Mouse (Mus musculus): ENCODE measurements around the gene Rftn2. TPM values are rescaled to one million over a fixed set of nuclear protein-coding genes. Genes with fewer than 3 reads are reported as not detected.
A peak's percentile ranks its signal among the peaks of the same experiment; 100 is the strongest.

The Rftn2 gene
- polyA plus RNA-seq, 1 experiment from 2014 or later = 12.8 TPM

- no peaks in the 10 kb centered on the region for H3K9me3 ChIP-seq (ENCODE audit: control insufficient read depth, low read depth, low read length)
- H3K4me2 ChIP-seq (replicated peaks; ENCODE audit: low read depth, low read length) = no peak overlapping the region
- ATAC-seq (ENCODE audit: insufficient number of reproducible peaks, insufficient read depth, low FRiP score, low read depth) = no peak
- H3K27me3 ChIP-seq (ENCODE audit: control insufficient read depth, insufficient read depth, low read length) = no peaks in the 10 kb centered on the region
- 90% methylated on average over 6 of the region's 6 CpGs for WGBS
- H3K27ac ChIP-seq (ENCODE audit: low read length) = no peak overlapping the region
- no peaks in the 10 kb centered on the region; the same call in 1 of the 2 replicates for H3K36me3 ChIP-seq (ENCODE audit: control insufficient read depth, insufficient read depth, low read length)
- H3K4me1 ChIP-seq (ENCODE audit: control insufficient read depth, insufficient read depth, low read length) = 0 out of 2 replicates have a peak, but pooled peaks cover 4% of the 10 kb centered on the region
- H3K4me3 ChIP-seq (ENCODE audit: low read depth, low read length) = no peak overlapping the region
- no peak overlapping the region for H3K9ac ChIP-seq (replicated peaks; ENCODE audit: low read depth, low read length)
Measured at GRCm38 (mm10) chr1:55207561-55207960, 19.0 kb downstream of the Rftn2 start.

- ATAC-seq (ENCODE audit: insufficient number of reproducible peaks, insufficient read depth, low FRiP score, low read depth) = no peak
- H3K4me3 ChIP-seq (ENCODE audit: low read depth, low read length) = no peak overlapping the region
- 69% methylated on average over 5 of the region's 5 CpGs for WGBS
- H3K9me3 ChIP-seq (ENCODE audit: control insufficient read depth, low read depth, low read length) = no peaks in the 10 kb centered on the region
- no peaks in the 10 kb centered on the region; the same call in 1 of the 2 replicates for H3K36me3 ChIP-seq (ENCODE audit: control insufficient read depth, insufficient read depth, low read length)
- H3K4me2 ChIP-seq (replicated peaks; ENCODE audit: low read depth, low read length) = no peak overlapping the region
- H3K27me3 ChIP-seq (ENCODE audit: control insufficient read depth, insufficient read depth, low read length) = no peaks in the 10 kb centered on the region
- 0 out of 2 replicates have a peak, but pooled peaks cover 12% of the 10 kb centered on the region for H3K4me1 ChIP-seq (ENCODE audit: control insufficient read depth, insufficient read depth, low read length)
- no peak overlapping the region for H3K9ac ChIP-seq (replicated peaks; ENCODE audit: low read depth, low read length)
- no peak overlapping the region for H3K27ac ChIP-seq (ENCODE audit: low read length)
Measured at GRCm38 (mm10) chr1:55205808-55206327, 20.7 kb downstream of the Rftn2 start.

GRCm38 (mm10) chr1:55201850-55202752, 24.5 kb downstream of the Rftn2 start:
- no peaks in the 10 kb centered on the region for H3K27me3 ChIP-seq (ENCODE audit: control insufficient read depth, insufficient read depth, low read length)
- H3K4me3 ChIP-seq (ENCODE audit: low read depth, low read length) = no peak overlapping the region
- 0 out of 2 replicates have a peak, but pooled peaks cover 8% of the 10 kb centered on the region for H3K4me1 ChIP-seq (ENCODE audit: control insufficient read depth, insufficient read depth, low read length)
- no peak overlapping the region for H3K9ac ChIP-seq (replicated peaks; ENCODE audit: low read depth, low read length)
- 68% methylated on average over 18 of the region's 18 CpGs for WGBS
- no peaks in the 10 kb centered on the region for H3K9me3 ChIP-seq (ENCODE audit: control insufficient read depth, low read depth, low read length)
- no peak for ATAC-seq (ENCODE audit: insufficient number of reproducible peaks, insufficient read depth, low FRiP score, low read depth)
- H3K27ac ChIP-seq (ENCODE audit: low read length) = 0 out of 2 replicates have a peak overlapping the region, but pooled peaks have one; percentile 12
- no peaks in the 10 kb centered on the region; the same call in 1 of the 2 replicates for H3K36me3 ChIP-seq (ENCODE audit: control insufficient read depth, insufficient read depth, low read length)
- H3K4me2 ChIP-seq (replicated peaks; ENCODE audit: low read depth, low read length) = no peak overlapping the region

- peak; percentile 47 for ATAC-seq (ENCODE audit: insufficient number of reproducible peaks, insufficient read depth, low FRiP score, low read depth)
Measured at GRCm38 (mm10) chr1:55198719-55199118, 27.9 kb downstream of the Rftn2 start.

GRCm38 (mm10) chr1:55196327-55197003, 30.1 kb downstream of the Rftn2 start:
- H3K27ac ChIP-seq (ENCODE audit: low read length) = peak overlapping the region; percentile 27; the same call in 1 of the 2 replicates
- no peak overlapping the region for H3K4me2 ChIP-seq (replicated peaks; ENCODE audit: low read depth, low read length)
- H3K27me3 ChIP-seq (ENCODE audit: control insufficient read depth, insufficient read depth, low read length) = no peaks in the 10 kb centered on the region
- 52% methylated on average over 6 of the region's 6 CpGs for WGBS
- no peak overlapping the region for H3K9ac ChIP-seq (replicated peaks; ENCODE audit: low read depth, low read length)
- ATAC-seq (ENCODE audit: insufficient number of reproducible peaks, insufficient read depth, low FRiP score, low read depth) = no peak
- H3K9me3 ChIP-seq (ENCODE audit: control insufficient read depth, low read depth, low read length) = no peaks in the 10 kb centered on the region
- peaks cover 23% of the 10 kb centered on the region for H3K4me1 ChIP-seq (ENCODE audit: control insufficient read depth, insufficient read depth, low read length)
- no peak overlapping the region for H3K4me3 ChIP-seq (ENCODE audit: low read depth, low read length)
- H3K36me3 ChIP-seq (ENCODE audit: control insufficient read depth, insufficient read depth, low read length) = no peaks in the 10 kb centered on the region

More at GRCm38 (mm10) chr1:55198719-55199118, 27.9 kb downstream of the Rftn2 start:
- 34% methylated on average over 3 of the region's 3 CpGs for WGBS
- Histone ChIP-seq H3K4me3 (ENCODE audit: low read depth, low read length) (no peak overlapping the region), H3K9me3 (ENCODE audit: control insufficient read depth, low read depth, low read length) (no peaks in the 10 kb centered on the region), H3K27me3 (ENCODE audit: control insufficient read depth, insufficient read depth, low read length) (no peaks in the 10 kb centered on the region), H3K27ac (ENCODE audit: low read length) (no peak overlapping the region), H3K4me2 (replicated peaks; ENCODE audit: low read depth, low read length) (no peak overlapping the region), H3K36me3 (ENCODE audit: control insufficient read depth, insufficient read depth, low read length) (no peaks in the 10 kb centered on the region), H3K9ac (replicated peaks; ENCODE audit: low read depth, low read length) (no peak overlapping the region), H3K4me1 (ENCODE audit: control insufficient read depth, insufficient read depth, low read length) (0 out of 2 replicates have a peak, but pooled peaks cover 15% of the 10 kb centered on the region)

GRCm38 (mm10) chr1:55195021-55195420, 31.6 kb downstream of the Rftn2 start:
- H3K27ac ChIP-seq (ENCODE audit: low read length) = no peak overlapping the region
- H3K4me1 ChIP-seq (ENCODE audit: control insufficient read depth, insufficient read depth, low read length) = peaks cover 22% of the 10 kb centered on the region
- no peak for ATAC-seq (ENCODE audit: insufficient number of reproducible peaks, insufficient read depth, low FRiP score, low read depth)
- no peaks in the 10 kb centered on the region for H3K9me3 ChIP-seq (ENCODE audit: control insufficient read depth, low read depth, low read length)
- H3K27me3 ChIP-seq (ENCODE audit: control insufficient read depth, insufficient read depth, low read length) = no peaks in the 10 kb centered on the region
- H3K4me3 ChIP-seq (ENCODE audit: low read depth, low read length) = no peak overlapping the region
- H3K4me2 ChIP-seq (replicated peaks; ENCODE audit: low read depth, low read length) = no peak overlapping the region
- H3K36me3 ChIP-seq (ENCODE audit: control insufficient read depth, insufficient read depth, low read length) = no peaks in the 10 kb centered on the region
- no peak overlapping the region for H3K9ac ChIP-seq (replicated peaks; ENCODE audit: low read depth, low read length)
- WGBS = 79% methylated on average over 4 of the region's 4 CpGs

GRCm38 (mm10) chr1:55194064-55194915, 32.3 kb downstream of the Rftn2 start:
- ATAC-seq (ENCODE audit: insufficient number of reproducible peaks, insufficient read depth, low FRiP score, low read depth) = no peak
- H3K9me3 ChIP-seq (ENCODE audit: control insufficient read depth, low read depth, low read length) = no peaks in the 10 kb centered on the region
- H3K9ac ChIP-seq (replicated peaks; ENCODE audit: low read depth, low read length) = no peak overlapping the region
- H3K4me3 ChIP-seq (ENCODE audit: low read depth, low read length) = no peak overlapping the region
- no peak overlapping the region for H3K4me2 ChIP-seq (replicated peaks; ENCODE audit: low read depth, low read length)
- no peaks in the 10 kb centered on the region for H3K27me3 ChIP-seq (ENCODE audit: control insufficient read depth, insufficient read depth, low read length)
- H3K27ac ChIP-seq (ENCODE audit: low read length) = no peak overlapping the region
- H3K4me1 ChIP-seq (ENCODE audit: control insufficient read depth, insufficient read depth, low read length) = peaks cover 22% of the 10 kb centered on the region
- 61% methylated on average over 19 of the region's 19 CpGs for WGBS
- no peaks in the 10 kb centered on the region for H3K36me3 ChIP-seq (ENCODE audit: control insufficient read depth, insufficient read depth, low read length)

All from stomach, embryonic 14.5 days (tissue).